Mouse (Mus musculus) liver, postnatal 0 days (tissue): ENCODE data around the gene Bcar3. TPM values are rescaled to one million over a fixed set of nuclear protein-coding genes. Genes with fewer than 3 reads are reported as not detected.
A peak's percentile ranks its signal among the peaks of the same experiment; 100 is the strongest.

Source experiments
- ATAC-seq: fragments of 200-750 bp; cut with Nextera tagmentation; 2 replicates; pipeline ENCODE4 v1.8.0; 2017; ENCODE audit warnings: mild to moderate bottlenecking, moderate library complexity
- DNase-seq: peaks from one replicate; pipeline ENCODE4 v3.0.0-alpha.2; 2016
- H3K27ac ChIP-seq: fragments of 300-500 bp; sonication (generic); 2 replicates; pipeline ENCODE4 v1.5.1; 2014; ENCODE audit warnings: antibody characterized with exemption, moderate library complexity, mild to moderate bottlenecking, low read depth
- H3K27me3 ChIP-seq: fragments of 300-500 bp; sonication (generic); 2 replicates; pipeline ENCODE4 v1.6.1; 2014; ENCODE audit warnings: low read length, control low read depth, mixed read lengths; ENCODE audit not compliant: insufficient read depth
- H3K36me3 ChIP-seq: fragments of 300-500 bp; sonication (generic); replicated peaks from 2 replicates; pipeline ENCODE4 v1.6.1; 2014; ENCODE audit warnings: mild to moderate bottlenecking, control low read depth, low read length, moderate library complexity, mixed read lengths; ENCODE audit not compliant: insufficient read depth
- H3K4me1 ChIP-seq: fragments of 300-500 bp; sonication (generic); 2 replicates; pipeline ENCODE4 v1.6.1; 2014; ENCODE audit warnings: antibody characterized with exemption, mild to moderate bottlenecking, control low read depth; ENCODE audit not compliant: insufficient read depth
- H3K4me2 ChIP-seq: fragments of 300-500 bp; sonication (generic); 2 replicates; pipeline ENCODE4 v1.6.1; 2014; ENCODE audit warnings: low read depth, mild to moderate bottlenecking, low read length, moderate library complexity, mixed read lengths
- H3K4me3 ChIP-seq: fragments of 300-500 bp; sonication (generic); 2 replicates; pipeline ENCODE4 v1.5.1; 2014; ENCODE audit warnings: low read depth, low read length
- H3K9ac ChIP-seq: fragments of 300-500 bp; sonication (generic); replicated peaks from 2 replicates; pipeline ENCODE4 v1.6.1; 2014; ENCODE audit warnings: mild to moderate bottlenecking, moderate library complexity
- H3K9me3 ChIP-seq: fragments of 300-500 bp; sonication (generic); 2 replicates; pipeline ENCODE4 v1.6.1; 2016; ENCODE audit warnings: mild to moderate bottlenecking, control low read depth, low read length, mixed read lengths
- CTCF ChIP-seq: sonication (generic); IDR thresholded peaks from 2 replicates; pipeline ENCODE4 v1.5.1; 2016; ENCODE audit warnings: antibody characterized with exemption, low read depth
- EP300 ChIP-seq: IDR thresholded peaks from 2 replicates; pipeline ENCODE4 v1.6.1; 2016; ENCODE audit warnings: antibody characterized with exemption, low read depth, mild to moderate bottlenecking
- WGBS: fragments of 180-500 bp; shearing (Covaris S2); extraction: QIAGEN DNeasy Blood & Tissue Kit; methylation state at CpG from one replicate; pipeline ENCODE4 v1.1.7; 2014; ENCODE audit not compliant: insufficient replicate concordance; 5-methylcytosine and 5-hydroxymethylcytosine counted together
- polyA plus RNA-seq: library from polyadenylated mRNA; unstranded; fragments of >200 nt; fragmentation: Nextera tagmentation; extraction: Ambion mirVana; gene quantifications from 2 replicates; pipeline ENCODE4 v1.2.1, GENCODE M21; 2015

Gene Bcar3
- polyA plus RNA-seq, 1 experiment from 2014 or later: 11.2 TPM

- DNase-seq: peak; percentile 86
- 43% methylated on average over 11 of the region's 11 CpGs for WGBS
- no peaks in the 10 kb centered on the region for H3K9me3 ChIP-seq
- TF ChIP-seq CTCF: no peak
- H3K4me1 ChIP-seq: peaks cover 16% of the 10 kb centered on the region
- H3K9ac ChIP-seq: no peak overlapping the region
- peak overlapping the region; percentile 15 for H3K4me2 ChIP-seq
- no peaks in the 10 kb centered on the region for H3K36me3 ChIP-seq
- H3K4me3 ChIP-seq: no peak overlapping the region
- ATAC-seq: peak; percentile 88
- H3K27me3 ChIP-seq: no peaks in the 10 kb centered on the region
- peak overlapping the region; percentile 81 for H3K27ac ChIP-seq
These were observed 215.8 kb downstream of the Bcar3 start for GRCm38 (mm10) chr3:122509534-122510239.

GRCm38 (mm10) chr3:122510240-122510750 lies 216.4 kb downstream of the Bcar3 start:
- H3K36me3 ChIP-seq: no peaks in the 10 kb centered on the region
- 41% methylated on average over 14 of the region's 14 CpGs for whole genome bisulfite sequencing
- H3K4me1 ChIP-seq: peaks cover 16% of the 10 kb centered on the region
- H3K4me3 ChIP-seq: no peak overlapping the region
- peak overlapping the region; percentile 81 for H3K27ac ChIP-seq
- peak overlapping the region; percentile 15 for H3K4me2 ChIP-seq
- peak; percentile 25 for DNase-seq
- ATAC-seq: peak; percentile 69
- TF ChIP-seq CTCF (no peak), EP300 (no peak; the same call in 1 of the 2 replicates)
- no peak overlapping the region for H3K9ac ChIP-seq
- no peaks in the 10 kb centered on the region for H3K27me3 ChIP-seq
- H3K9me3 ChIP-seq: no peaks in the 10 kb centered on the region

- Histone ChIP-seq H3K4me2 (0 out of 2 replicates have a peak overlapping the region, but pooled peaks have one; percentile 18), H3K27me3 (no peaks in the 10 kb centered on the region), H3K4me1 (peaks cover 16% of the 10 kb centered on the region), H3K9me3 (no peaks in the 10 kb centered on the region), H3K9ac (no peak overlapping the region), H3K27ac (peak overlapping the region; percentile 81), H3K4me3 (no peak overlapping the region), H3K36me3 (0 out of 2 replicates have a peak, but pooled peaks cover 5% of the 10 kb centered on the region)
- 48% methylated on average over 10 of the region's 10 CpGs for WGBS
- no peak for TF ChIP-seq EP300
- no peak for TF ChIP-seq CTCF
- DNase-seq (no peak), ATAC-seq (no peak)
These were observed 217.0 kb downstream of the Bcar3 start for GRCm38 (mm10) chr3:122510932-122511331.

- DNase-seq: peak; percentile 56
These were observed 218.0 kb downstream of the Bcar3 start for GRCm38 (mm10) chr3:122511721-122512619.

GRCm38 (mm10) chr3:122512725-122513375 lies 218.9 kb downstream of the Bcar3 start:
- Histone ChIP-seq H3K4me3 (no peak overlapping the region), H3K36me3 (peaks cover 5% of the 10 kb centered on the region; the same call in 1 of the 2 replicates), H3K4me2 (peak overlapping the region; percentile 44), H3K9me3 (no peaks in the 10 kb centered on the region), H3K27ac (peak overlapping the region; percentile 81), H3K9ac (no peak overlapping the region; the same call in 1 of the 2 replicates), H3K4me1 (peaks cover 16% of the 10 kb centered on the region), H3K27me3 (no peaks in the 10 kb centered on the region)
- ATAC-seq: no peak
- DNase-seq: peak; percentile 24
- TF ChIP-seq CTCF (no peak), EP300 (no peak)
- WGBS: 63% methylated on average over 16 of the region's 16 CpGs

More at GRCm38 (mm10) chr3:122511721-122512619, 218.0 kb downstream of the Bcar3 start:
- H3K27ac ChIP-seq: peak overlapping the region; percentile 81
- TF ChIP-seq EP300 (no peak), CTCF (no peak)
- 58% methylated on average over 14 of the region's 14 CpGs for WGBS
- no peak for ATAC-seq
- no peaks in the 10 kb centered on the region for H3K9me3 ChIP-seq
- H3K4me1 ChIP-seq: peaks cover 16% of the 10 kb centered on the region
- peak overlapping the region; percentile 44 for H3K4me2 ChIP-seq
- H3K36me3 ChIP-seq: peaks cover 5% of the 10 kb centered on the region; the same call in 1 of the 2 replicates
- no peaks in the 10 kb centered on the region for H3K27me3 ChIP-seq
- no peak overlapping the region for H3K4me3 ChIP-seq
- H3K9ac ChIP-seq: peak overlapping the region; percentile 16; the same call in 1 of the 2 replicates
